Mouse (Mus musculus) limb, embryonic 11.5 days (tissue): ENCODE results near the gene Inpp5k. TPM values are rescaled to one million over a fixed set of nuclear protein-coding genes. Genes with fewer than 3 reads are reported as not detected.

Experiments
- ATAC-seq: fragments of 200-750 bp; cut with Nextera tagmentation; 2 replicates; pipeline ENCODE4 v1.8.0; 2017; ENCODE audit warnings: low read depth; ENCODE audit not compliant: insufficient number of reproducible peaks, low FRiP score, low TSS enrichment
- DNase-seq: peaks from one replicate; pipeline ENCODE4 v3.0.0-alpha.2; 2015; ENCODE audit warnings: low spot score
- H3K27ac ChIP-seq: fragments of 300-500 bp; sonication (generic); replicated peaks from 2 replicates; pipeline ENCODE4 v1.5.1; 2014; ENCODE audit warnings: low read depth, mild to moderate bottlenecking, low read length
- H3K27me3 ChIP-seq: fragments of 300-500 bp; sonication (generic); 2 replicates; pipeline ENCODE4 v1.6.1; 2014; ENCODE audit warnings: mild to moderate bottlenecking, low read length, mixed read lengths; ENCODE audit not compliant: control insufficient read depth, insufficient read depth
- H3K36me3 ChIP-seq: fragments of 300-500 bp; sonication (generic); 2 replicates; pipeline ENCODE4 v1.6.1; 2014; ENCODE audit warnings: mild to moderate bottlenecking, low read length, moderate library complexity, mixed read lengths; ENCODE audit not compliant: control insufficient read depth, insufficient read depth
- H3K4me1 ChIP-seq: fragments of 300-500 bp; sonication (generic); 2 replicates; pipeline ENCODE4 v1.6.1; 2014; ENCODE audit warnings: low read length, mixed read lengths; ENCODE audit not compliant: control insufficient read depth, insufficient read depth
- H3K4me2 ChIP-seq: fragments of 300-500 bp; sonication (generic); 2 replicates; pipeline ENCODE4 v1.6.1; 2014; ENCODE audit warnings: low read depth, mild to moderate bottlenecking, moderate library complexity; ENCODE audit not compliant: severe bottlenecking
- H3K4me3 ChIP-seq: fragments of 300-500 bp; sonication (generic); 2 replicates; pipeline ENCODE4 v1.5.1; 2014; ENCODE audit warnings: low read depth, low read length
- H3K9ac ChIP-seq: fragments of 300-500 bp; sonication (generic); 2 replicates; pipeline ENCODE4 v1.6.1; 2014; ENCODE audit warnings: mild to moderate bottlenecking, low read length
- H3K9me3 ChIP-seq: fragments of 300-500 bp; sonication (generic); 2 replicates; pipeline ENCODE4 v1.6.1; 2016; ENCODE audit warnings: low read length; ENCODE audit not compliant: control insufficient read depth
- WGBS: fragments of 180-500 bp; shearing (Covaris S2); extraction: QIAGEN DNeasy Blood & Tissue Kit; methylation state at CpG from one replicate; pipeline ENCODE4 v1.1.7; 2014; 5-methylcytosine and 5-hydroxymethylcytosine counted together
- polyA plus RNA-seq: library from polyadenylated mRNA; unstranded; fragments of >200 nt; fragmentation: Nextera tagmentation; extraction: Ambion mirVana; gene quantifications from 2 replicates; pipeline ENCODE4 v1.2.1, GENCODE M21; 2014

Inpp5k gene
- polyA plus RNA-seq, 1 experiment from 2014 or later = 18.5 TPM

DNA sequence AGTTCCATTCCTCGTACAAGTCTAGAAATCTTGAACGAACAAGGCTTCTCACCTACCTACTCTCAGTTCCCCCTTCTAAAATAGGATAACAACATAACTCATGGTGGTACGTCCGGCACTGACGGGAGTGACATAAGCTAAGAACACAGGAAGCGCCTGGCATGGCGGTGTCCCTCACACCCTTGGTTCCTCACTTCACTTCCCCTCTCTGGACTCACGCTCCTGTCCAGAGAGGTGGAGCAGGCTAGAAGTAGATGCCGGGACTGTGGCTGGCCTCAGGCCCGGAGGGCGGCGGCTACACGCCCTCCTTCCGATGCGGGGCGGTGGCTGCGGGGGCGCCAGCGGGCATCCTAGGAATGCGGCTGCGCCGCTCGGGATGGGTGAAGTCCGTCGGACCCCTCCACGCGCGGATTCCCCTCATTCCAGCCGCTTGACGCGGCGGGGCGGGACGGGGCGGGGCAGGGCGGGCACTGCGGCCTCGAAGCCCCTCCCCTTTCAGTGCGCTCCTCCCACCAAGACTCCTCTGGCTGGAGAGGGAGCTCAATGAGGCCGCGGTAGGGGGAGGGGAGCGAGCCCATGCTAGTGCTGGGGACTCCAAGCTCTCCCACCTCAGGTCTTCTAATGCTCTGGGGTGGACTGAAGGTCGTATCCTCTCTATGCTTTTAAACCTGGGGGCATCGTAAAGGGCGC is 23.1 kb downstream of the Inpp5k start:
- Histone ChIP-seq H3K4me2 (peak overlapping the region; percentile 88), H3K4me1 (peaks cover 16% of the 10 kb centered on the region), H3K27me3 (peaks cover 21% of the 10 kb centered on the region), H3K9ac (peak overlapping the region; percentile 45), H3K4me3 (peak overlapping the region; percentile 49), H3K27ac (no peak overlapping the region), H3K9me3 (no peaks in the 10 kb centered on the region), H3K36me3 (no peaks in the 10 kb centered on the region)
- WGBS = under 1% methylated on average over 41 of the region's 45 CpGs
- ATAC-seq (peak; percentile 68), DNase-seq (peak; percentile 87)

DNA sequence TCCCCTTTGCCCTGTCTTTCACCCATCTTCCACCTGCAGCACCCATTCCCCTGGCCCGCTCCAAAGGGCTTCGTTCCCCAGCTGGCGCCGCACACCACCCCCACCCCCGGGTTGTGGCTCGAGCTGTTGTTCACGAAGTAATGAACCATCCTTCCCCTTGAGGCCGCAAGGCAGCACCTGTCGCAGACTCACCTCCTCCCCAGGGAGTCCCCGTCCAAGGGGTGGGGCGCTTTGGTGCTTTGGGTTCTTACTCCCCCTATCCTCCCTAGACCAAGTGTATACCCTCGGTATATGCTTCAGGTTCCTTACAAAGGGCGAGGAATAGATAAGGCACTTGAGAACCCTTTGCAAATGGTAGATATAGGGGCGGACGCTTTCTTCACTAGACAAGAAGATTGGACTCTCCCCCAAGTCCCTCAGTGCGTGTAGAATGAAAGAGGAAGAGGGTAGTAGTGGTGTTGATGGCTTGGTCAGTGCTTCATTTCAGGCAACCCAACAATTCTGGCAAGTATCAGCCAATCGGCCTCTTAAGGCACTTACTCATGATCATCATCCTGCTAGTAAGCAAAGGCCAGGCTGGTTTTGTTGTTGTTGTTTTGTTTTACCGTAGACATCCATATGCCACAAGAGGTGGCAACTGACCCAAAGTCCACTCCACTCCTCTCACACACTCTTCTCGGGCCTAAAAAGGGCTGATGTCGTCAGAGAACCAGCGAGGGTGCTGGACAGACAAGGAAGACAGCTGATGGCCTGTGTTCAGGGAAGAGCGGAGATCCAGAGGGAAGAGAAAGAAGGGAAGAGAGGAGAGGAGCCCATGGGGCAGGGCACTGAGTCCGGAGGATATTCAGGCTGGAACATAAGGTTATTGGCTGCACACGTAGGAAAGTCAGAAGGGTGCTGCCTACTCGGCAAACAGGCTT is 23.9 kb downstream of the Inpp5k start:
- H3K4me1 ChIP-seq = peaks cover 16% of the 10 kb centered on the region
- no peak overlapping the region for H3K9ac ChIP-seq

DNA sequence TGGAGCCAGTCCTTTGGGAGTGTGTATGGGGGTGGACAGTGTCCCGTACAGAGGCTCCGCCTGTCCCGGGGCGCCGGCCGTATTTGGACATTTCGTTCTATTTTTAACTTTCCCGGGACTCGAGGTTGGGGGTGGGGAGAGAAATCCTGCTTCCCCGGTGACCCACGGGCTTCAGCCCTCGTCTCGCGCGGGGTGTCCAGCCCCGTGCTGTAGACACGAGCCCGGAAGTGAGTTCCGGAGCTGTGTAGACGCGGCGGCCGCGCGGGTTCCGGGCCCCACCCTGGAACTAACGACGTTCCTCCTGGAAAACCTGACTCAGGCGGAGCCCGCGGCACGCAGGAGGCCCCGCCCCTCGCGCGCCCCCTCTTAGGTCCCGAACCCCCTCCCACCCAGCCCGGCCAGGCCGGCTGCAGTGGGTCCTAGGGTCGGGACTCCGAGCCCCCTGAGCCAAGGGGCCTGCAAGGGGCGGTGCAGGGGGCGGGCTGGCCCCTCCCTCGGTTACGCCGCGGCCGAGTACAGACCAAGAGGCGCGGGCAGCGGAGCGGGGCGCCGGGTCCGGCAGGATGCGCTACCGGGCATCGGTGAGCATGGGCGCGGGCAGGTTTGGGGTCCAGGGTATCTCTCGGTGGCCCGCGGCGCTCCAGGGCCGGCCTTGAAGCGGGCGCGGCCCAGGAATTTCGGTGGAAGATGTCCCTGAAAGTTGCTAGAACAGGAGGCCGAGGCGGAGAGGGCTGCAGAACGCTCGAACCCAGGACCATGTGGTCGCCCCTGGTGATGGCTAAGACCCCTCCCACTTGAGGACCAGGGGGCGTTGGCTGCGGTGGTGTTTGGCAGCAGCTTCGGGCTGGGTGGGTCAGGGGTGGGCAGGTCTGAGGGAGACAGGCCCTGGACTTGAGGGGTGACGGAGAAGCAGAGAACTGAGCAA is 25.1 kb downstream of the Inpp5k start:
- peaks cover 21% of the 10 kb centered on the region for H3K27me3 ChIP-seq

More for the DNA sequence above, 23.9 kb downstream of the Inpp5k start:
- Histone ChIP-seq H3K4me2 (peak overlapping the region; percentile 92), H3K27me3 (peaks cover 21% of the 10 kb centered on the region), H3K9me3 (no peaks in the 10 kb centered on the region), H3K27ac (no peak overlapping the region; the same call in 1 of the 2 replicates), H3K36me3 (no peaks in the 10 kb centered on the region), H3K4me3 (peak overlapping the region; percentile 49)
- WGBS = 39% methylated on average over 25 of the region's 25 CpGs
- DNase-seq (peak; percentile 35), ATAC-seq (no peak)

DNA sequence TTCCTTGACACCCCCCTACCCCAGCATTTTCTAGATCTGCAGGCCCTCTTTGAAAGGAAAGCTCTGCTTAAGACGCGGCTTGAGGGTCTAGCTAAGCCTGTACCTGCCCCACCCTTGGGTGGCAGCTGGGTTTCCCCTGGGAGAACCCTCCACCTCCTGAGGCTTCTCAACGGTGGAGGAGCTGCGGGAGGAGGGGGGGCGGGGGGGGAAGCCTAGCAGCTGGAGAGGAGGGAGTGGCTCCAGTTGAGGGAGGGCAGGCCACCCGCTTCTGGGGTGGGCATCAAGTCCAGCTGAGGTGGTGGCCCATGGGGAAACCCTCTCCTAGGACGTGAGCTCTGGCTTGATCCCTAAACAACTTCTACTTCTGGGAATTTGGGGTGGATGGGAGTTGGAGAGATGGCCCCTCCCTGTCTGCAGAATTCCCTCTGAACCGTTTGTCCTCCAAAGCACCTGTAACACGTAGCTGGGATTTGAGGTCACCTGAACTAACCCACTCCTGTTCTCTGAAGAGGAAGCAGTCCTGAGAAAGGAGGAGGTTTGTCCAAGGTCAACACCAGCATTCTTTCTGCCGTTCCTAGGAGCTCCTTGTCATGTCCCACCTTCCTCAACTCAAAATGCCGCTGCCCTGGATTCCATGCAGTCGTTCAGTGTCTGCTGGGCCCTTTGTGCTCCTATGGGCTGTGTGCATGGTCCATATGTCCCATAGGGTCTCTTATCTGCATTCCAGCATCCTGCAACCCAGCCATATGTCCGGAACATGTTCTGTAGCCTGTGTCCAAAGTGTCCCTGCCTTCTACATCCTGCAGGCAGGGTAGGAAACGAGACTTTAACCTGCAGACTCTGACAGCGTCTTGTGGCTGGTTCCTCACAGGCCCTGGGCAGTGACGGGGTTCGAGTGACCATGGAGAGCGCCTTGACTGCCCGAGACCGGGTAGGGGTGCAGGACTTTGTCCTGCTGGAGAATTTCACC is 26.1 kb downstream of the Inpp5k start:
- Histone ChIP-seq H3K4me3 (peak overlapping the region; percentile 65), H3K4me2 (peak overlapping the region; percentile 92), H3K9ac (peak overlapping the region; percentile 76; the same call in 1 of the 2 replicates), H3K36me3 (peaks cover 3% of the 10 kb centered on the region; the same call in 1 of the 2 replicates), H3K27me3 (peaks cover 21% of the 10 kb centered on the region), H3K27ac (no peak overlapping the region), H3K9me3 (no peaks in the 10 kb centered on the region), H3K4me1 (peaks cover 16% of the 10 kb centered on the region)
- ATAC-seq (no peak), DNase-seq (no peak)
- 57% methylated on average over 20 of the region's 20 CpGs for WGBS

More for the DNA sequence above, 25.1 kb downstream of the Inpp5k start:
- ATAC-seq (peak; percentile 58; the same call in 1 of the 2 replicates), DNase-seq (peak; percentile 75)
- no peak overlapping the region for H3K27ac ChIP-seq
- H3K36me3 ChIP-seq = no peaks in the 10 kb centered on the region
- peak overlapping the region; percentile 76 for H3K9ac ChIP-seq
- H3K4me2 ChIP-seq = peak overlapping the region; percentile 92
- H3K4me1 ChIP-seq = peaks cover 16% of the 10 kb centered on the region
- 1% methylated on average over 71 of the region's 78 CpGs for WGBS
- no peaks in the 10 kb centered on the region for H3K9me3 ChIP-seq
- peak overlapping the region; percentile 65 for H3K4me3 ChIP-seq

DNA sequence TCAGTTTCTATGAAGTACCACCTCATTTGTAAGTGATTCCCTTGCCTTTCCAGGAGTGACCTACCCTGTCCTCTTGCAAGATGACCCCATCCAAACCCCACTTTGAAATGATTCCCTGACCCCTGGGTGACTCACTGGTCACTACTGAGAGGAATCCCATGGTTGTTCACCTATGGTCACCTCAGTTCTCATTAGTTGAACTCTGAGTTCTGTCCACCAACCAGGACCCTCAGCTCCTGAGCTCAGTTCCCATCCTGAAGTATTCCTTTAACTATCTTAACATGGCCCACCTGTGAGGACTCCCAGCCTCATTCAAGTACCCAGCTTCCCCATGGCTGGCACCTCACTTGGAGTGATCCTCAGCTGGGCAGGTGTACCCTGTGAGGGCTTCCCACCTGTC is 27.1 kb downstream of the Inpp5k start:
- no peak overlapping the region for H3K9ac ChIP-seq
- peaks cover 6% of the 10 kb centered on the region; the same call in 1 of the 2 replicates for H3K36me3 ChIP-seq
- H3K9me3 ChIP-seq = no peaks in the 10 kb centered on the region
- H3K4me1 ChIP-seq = peaks cover 16% of the 10 kb centered on the region
- no peak for DNase-seq
- no peak overlapping the region for H3K27ac ChIP-seq
- H3K4me3 ChIP-seq = no peak overlapping the region
- no peak overlapping the region for H3K4me2 ChIP-seq
- ATAC-seq = no peak
- peaks cover 15% of the 10 kb centered on the region for H3K27me3 ChIP-seq

DNA sequence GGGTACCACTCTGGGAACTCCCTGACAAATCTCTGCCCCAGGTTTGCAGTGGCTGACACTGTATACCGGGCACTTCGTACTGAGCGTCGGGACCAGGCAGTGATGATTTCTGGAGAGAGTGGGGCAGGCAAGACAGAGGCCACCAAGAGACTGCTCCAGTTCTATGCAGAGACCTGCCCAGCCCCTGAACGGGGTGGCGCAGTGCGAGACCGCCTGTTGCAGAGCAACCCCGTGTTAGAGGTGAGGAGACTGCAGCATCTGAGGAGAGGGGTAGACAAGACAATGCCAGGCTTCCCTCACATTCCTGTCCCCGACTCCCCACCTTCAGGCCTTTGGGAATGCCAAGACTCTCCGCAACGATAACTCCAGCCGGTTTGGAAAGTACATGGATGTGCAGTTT is 27.5 kb downstream of the Inpp5k start:
- Histone ChIP-seq H3K9ac (no peak overlapping the region), H3K4me3 (no peak overlapping the region), H3K4me2 (no peak overlapping the region), H3K27me3 (peaks cover 11% of the 10 kb centered on the region), H3K4me1 (peaks cover 15% of the 10 kb centered on the region), H3K9me3 (no peaks in the 10 kb centered on the region), H3K36me3 (peaks cover 6% of the 10 kb centered on the region; the same call in 1 of the 2 replicates), H3K27ac (no peak overlapping the region)
- DNase-seq (no peak), ATAC-seq (no peak)
- 91% methylated on average over 13 of the region's 13 CpGs for WGBS

DNA sequence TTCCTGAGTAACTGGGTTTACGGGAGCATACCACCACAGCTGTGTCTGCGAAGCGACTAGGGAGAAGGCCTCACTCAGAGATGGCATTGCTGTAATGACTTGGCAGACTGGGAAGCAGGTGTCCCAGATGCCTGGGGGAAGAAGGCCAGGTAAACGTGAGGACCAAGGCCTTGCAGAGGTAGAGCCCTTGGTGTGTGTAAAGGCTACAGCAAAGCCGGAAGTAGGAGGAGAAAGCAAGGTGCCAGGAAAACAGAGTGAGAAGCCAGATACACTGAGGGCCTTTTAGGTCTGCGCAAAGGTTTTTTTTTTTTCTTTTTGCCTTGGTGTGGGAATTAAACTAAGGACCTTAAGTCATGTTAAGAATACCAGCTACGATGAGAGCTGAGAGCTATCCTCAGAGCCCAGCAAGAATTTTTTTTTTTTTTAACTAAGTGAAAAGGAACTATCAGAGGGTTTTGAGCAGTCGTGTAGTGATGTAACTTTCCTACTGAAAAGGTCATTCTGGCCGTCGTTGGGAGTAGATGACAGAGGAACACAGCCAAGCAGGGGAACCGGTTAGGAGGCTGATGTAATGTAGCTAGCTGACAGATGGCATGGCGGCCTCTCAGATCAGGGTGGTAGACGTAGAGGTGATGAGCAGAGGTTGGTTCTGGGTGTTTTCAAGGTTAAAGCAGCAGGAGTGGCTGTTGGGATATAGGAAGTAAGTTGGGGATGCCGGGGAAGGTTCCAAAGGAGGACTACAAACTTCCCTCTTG is 28.4 kb downstream of the Inpp5k start:
- WGBS = 81% methylated on average over 14 of the region's 14 CpGs
- H3K9ac ChIP-seq = no peak overlapping the region
- H3K4me3 ChIP-seq = no peak overlapping the region
- H3K4me1 ChIP-seq = peaks cover 9% of the 10 kb centered on the region; the same call in 1 of the 2 replicates
- no peak overlapping the region for H3K4me2 ChIP-seq
- no peak overlapping the region for H3K27ac ChIP-seq
- no peak for ATAC-seq
- peaks cover 6% of the 10 kb centered on the region; the same call in 1 of the 2 replicates for H3K36me3 ChIP-seq
- no peak for DNase-seq
- H3K9me3 ChIP-seq = no peaks in the 10 kb centered on the region
- peaks cover 8% of the 10 kb centered on the region for H3K27me3 ChIP-seq
